Comparison of ENCODE assay signal across 17 mouse cellular contexts in the genomic region with DNA sequence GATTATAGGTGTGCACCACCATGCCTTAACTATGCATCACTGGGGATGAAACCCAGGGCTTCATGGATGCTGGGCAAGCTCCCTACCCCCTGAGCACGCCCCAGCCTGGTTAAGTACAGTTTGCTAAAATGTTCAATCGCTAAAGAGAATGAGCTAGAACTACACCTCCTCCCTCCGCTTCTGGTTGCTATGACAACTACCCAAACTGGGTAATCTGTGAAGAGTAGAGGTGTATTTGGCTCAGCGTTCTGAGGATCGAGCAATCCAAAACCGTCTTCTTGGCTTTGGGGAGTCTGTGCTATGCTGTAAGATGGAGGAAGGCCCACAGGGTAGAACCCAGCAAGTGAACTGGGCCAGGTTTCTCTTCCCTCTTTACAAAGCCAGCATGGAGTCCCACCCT.
DNase-seq lines count a peak whose midpoint lies in the region; TF ChIP-seq lines count a peak whose summit lies in the region.
"Had no signal": no experiment of that assay in that cellular context is flagged by ENCODE, and none has a peak within 500 bp of the region (broad histone marks: within the 10 kb centered on the region; RNA-seq: fewer than 3 reads in every experiment).

No protein-coding gene starts in this region.

- no peak overlapping the region for H3K4me3 ChIP-seq in cortical plate, adult 2 months (ENCODE audit: insufficient read depth, low read length)
- H3K4me3 ChIP-seq in olfactory bulb, adult 2 months (ENCODE audit: insufficient read depth, low read depth, low read length): no peak overlapping the region
- H3K4me3 ChIP-seq: embryonic facial prominence, embryonic 15.5 days; heart, embryonic 15.5 days; intestine, embryonic 15.5 days; kidney, embryonic 15.5 days; lung, embryonic 15.5 days; neural tube, embryonic 12.5 days had no signal

- WGBS in olfactory bulb, adult 2 months: 32% methylated on average over 6 of the region's 6 CpGs

- peak overlapping the region; percentile 67; the same call in 1 of the 2 replicates for H3K27ac ChIP-seq in cortical plate, adult 2 months (ENCODE audit: insufficient read depth, low read length)
- H3K27ac ChIP-seq in olfactory bulb, adult 2 months (ENCODE audit: insufficient read depth, low read depth, low read length): 0 out of 2 replicates have a peak overlapping the region, but pooled peaks have one; percentile 5
- H3K27ac ChIP-seq: embryonic facial prominence, embryonic 15.5 days; heart, embryonic 15.5 days; intestine, embryonic 15.5 days; kidney, embryonic 15.5 days; lung, embryonic 15.5 days; neural tube, embryonic 12.5 days had no signal

- TF ChIP-seq CTCF in cortical plate, adult 2 months (IDR thresholded peaks at IDR 0.05; ENCODE audit: extremely low read depth, insufficient read depth, low read length): no peak
- no peak for TF ChIP-seq CTCF in olfactory bulb, adult 2 months (IDR thresholded peaks at IDR 0.05; ENCODE audit: insufficient read depth, low read depth, low read length)

- TF ChIP-seq POLR2A in cortical plate, adult 2 months (IDR thresholded peaks at IDR 0.05; ENCODE audit: extremely low read depth, insufficient read depth, low read length): 0 out of 2 replicates have a peak, but pooled peaks have one; percentile 12
- no peak for TF ChIP-seq POLR2A in olfactory bulb, adult 2 months (IDR thresholded peaks at IDR 0.05; ENCODE audit: insufficient read depth, low read depth, low read length)

- peaks cover 4% of the 10 kb centered on the region; the same call in 1 of the 2 replicates for H3K4me1 ChIP-seq in cortical plate, adult 2 months (ENCODE audit: control insufficient read depth, insufficient read depth, low read length)
- H3K4me1 ChIP-seq in olfactory bulb, adult 2 months (ENCODE audit: control insufficient read depth, insufficient read depth, low read length): no peaks in the 10 kb centered on the region

- DNase-seq in layer of hippocampus, adult 18-20 months (ENCODE audit: low spot score in 2 of 2): peak; percentile 59 to 71
- no peak for DNase-seq in layer of hippocampus, adult 9-10 months (ENCODE audit: low spot score)
- DNase-seq in layer of hippocampus, postnatal 36 days: peak; percentile 16 to 30
- no peak for DNase-seq in retina, embryonic 14.5 days (ENCODE audit: low spot score)
- DNase-seq in ovary, adult 18-20 months (ENCODE audit: low spot score): no peak
- DNase-seq in T-cell, adult 2 months (ENCODE audit: low spot score): no peak
- DNase-seq: B cell, adult 2 months; cerebellum, adult 18-20 months; thymus, adult 18-20 months had no signal

Comparison
In these comparisons a context has a peak if more than half of its experiments do, and no peak if none do; other contexts are left out.
1. DNase-seq: peak in layer of hippocampus, adult 18-20 months (2 of 2) and layer of hippocampus, postnatal 36 days (2 of 2); none in layer of hippocampus, adult 9-10 months (single experiment), retina, embryonic 14.5 days (single experiment), ovary, adult 18-20 months (single experiment) and T-cell, adult 2 months (single experiment).